Mouse (Mus musculus): Measurements from ENCODE around the gene Slc12a9. TPM values are rescaled to one million over a fixed set of nuclear protein-coding genes. Genes with fewer than 3 reads are reported as not detected.

Slc12a9 gene
- polyA plus RNA-seq, 1 experiment from 2014 or later = 26.8 TPM

GRCm38 (mm10) chr5:137354091-137354490, 20.7 kb upstream of the Slc12a9 start:
- H3K27ac ChIP-seq (replicated peaks) = no peak overlapping the region
- H3K9me3 ChIP-seq (replicated peaks) = no peaks in the 10 kb centered on the region
- WGBS = 92% methylated on average over 17 of the region's 17 CpGs
- H3K4me3 ChIP-seq (replicated peaks) = no peak overlapping the region
- peaks cover 33% of the 10 kb centered on the region for H3K4me1 ChIP-seq
- no peak overlapping the region for H3K4me2 ChIP-seq
- H3K36me3 ChIP-seq = no peaks in the 10 kb centered on the region
- H3K27me3 ChIP-seq (replicated peaks) = peaks cover 20% of the 10 kb centered on the region
- no peak overlapping the region for H3K9ac ChIP-seq (replicated peaks)
- no peak for ATAC-seq (ENCODE audit: low FRiP score)

- Histone ChIP-seq H3K27ac (replicated peaks) (no peak overlapping the region), H3K36me3 (no peaks in the 10 kb centered on the region), H3K4me2 (peak overlapping the region; percentile 94), H3K9ac (replicated peaks) (no peak overlapping the region), H3K27me3 (replicated peaks) (peaks cover 26% of the 10 kb centered on the region), H3K4me3 (replicated peaks) (peak overlapping the region; percentile 54), H3K4me1 (peaks cover 43% of the 10 kb centered on the region), H3K9me3 (replicated peaks) (no peaks in the 10 kb centered on the region)
- no peak for ATAC-seq (ENCODE audit: low FRiP score)
- 26% methylated on average over 16 of the region's 16 CpGs for WGBS
Measured at GRCm38 (mm10) chr5:137352011-137352975, 18.9 kb upstream of the Slc12a9 start.

- Histone ChIP-seq H3K36me3 (no peaks in the 10 kb centered on the region), H3K9ac (replicated peaks) (peak overlapping the region; percentile 68), H3K27me3 (replicated peaks) (peaks cover 26% of the 10 kb centered on the region), H3K27ac (replicated peaks) (peak overlapping the region; percentile 15; the same call in 1 of the 2 replicates), H3K4me3 (replicated peaks) (peak overlapping the region; percentile 54), H3K4me1 (peaks cover 43% of the 10 kb centered on the region), H3K4me2 (peak overlapping the region; percentile 94), H3K9me3 (replicated peaks) (no peaks in the 10 kb centered on the region)
- 13% methylated on average over 4 of the region's 4 CpGs for WGBS
- no peak for ATAC-seq (ENCODE audit: low FRiP score)
Measured at GRCm38 (mm10) chr5:137351394-137351793, 18.0 kb upstream of the Slc12a9 start.

GRCm38 (mm10) chr5:137351058-137351380, 17.6 kb upstream of the Slc12a9 start:
- peak overlapping the region; percentile 15; the same call in 1 of the 2 replicates for H3K27ac ChIP-seq (replicated peaks)

DNA sequence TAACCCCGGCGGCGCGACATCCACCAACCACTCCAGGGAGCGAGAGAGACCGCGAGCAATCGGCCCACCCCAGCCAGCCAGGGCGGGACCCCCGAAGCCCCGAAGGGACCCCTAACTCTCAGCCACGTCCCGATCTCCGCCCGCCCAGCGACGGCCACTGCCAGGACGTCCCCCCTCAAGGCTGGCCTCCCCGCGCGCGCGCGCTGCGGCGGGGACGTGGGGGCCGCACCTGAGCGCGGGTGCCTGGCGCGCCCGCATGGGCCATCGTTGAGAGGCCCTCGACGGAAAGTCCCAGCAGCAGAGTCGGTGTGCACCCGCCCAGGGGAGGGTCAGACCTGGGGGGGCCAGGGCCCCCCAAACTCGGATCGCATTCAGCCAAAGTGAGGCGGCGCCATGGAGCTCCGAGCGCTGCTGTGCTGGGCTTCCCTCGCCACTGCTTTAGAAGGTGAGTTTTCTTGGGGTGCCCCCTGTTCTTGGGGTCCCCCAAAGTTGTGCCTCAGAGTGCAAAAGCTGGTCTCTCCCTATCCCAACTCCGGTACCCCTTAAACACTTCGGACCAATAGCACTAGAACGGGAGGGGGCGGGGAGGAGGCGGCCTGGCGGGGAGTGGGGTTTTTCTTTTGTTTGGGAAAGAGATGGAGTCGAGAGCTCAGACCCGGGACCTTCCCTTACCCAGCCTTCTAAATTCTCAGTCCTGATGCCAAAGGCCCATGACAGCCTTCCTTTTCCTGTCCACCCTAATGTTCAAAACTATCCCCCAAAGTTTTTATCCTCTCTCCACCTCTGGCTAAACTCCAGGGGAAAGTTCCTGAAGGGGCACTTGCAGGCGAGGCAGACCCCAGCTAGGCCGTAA, 17.0 kb upstream of the Slc12a9 start:
- Histone ChIP-seq H3K9ac (replicated peaks) (peak overlapping the region; percentile 68), H3K4me1 (peaks cover 43% of the 10 kb centered on the region), H3K4me2 (peak overlapping the region; percentile 94), H3K4me3 (replicated peaks) (peak overlapping the region; percentile 54), H3K36me3 (no peaks in the 10 kb centered on the region), H3K27ac (replicated peaks) (peak overlapping the region; percentile 79), H3K9me3 (replicated peaks) (no peaks in the 10 kb centered on the region), H3K27me3 (replicated peaks) (peaks cover 26% of the 10 kb centered on the region)
- under 1% methylated on average over 55 of the region's 55 CpGs for WGBS
- peak; percentile 76 for ATAC-seq (ENCODE audit: low FRiP score)

More at GRCm38 (mm10) chr5:137351058-137351380, 17.6 kb upstream of the Slc12a9 start:
- peak overlapping the region; percentile 94 for H3K4me2 ChIP-seq
- no peaks in the 10 kb centered on the region for H3K9me3 ChIP-seq (replicated peaks)
- peak overlapping the region; percentile 54 for H3K4me3 ChIP-seq (replicated peaks)
- peak overlapping the region; percentile 68 for H3K9ac ChIP-seq (replicated peaks)
- H3K36me3 ChIP-seq = no peaks in the 10 kb centered on the region
- ATAC-seq (ENCODE audit: low FRiP score) = no peak
- peaks cover 26% of the 10 kb centered on the region for H3K27me3 ChIP-seq (replicated peaks)
- H3K4me1 ChIP-seq = peaks cover 43% of the 10 kb centered on the region
- 4% methylated on average over 7 of the region's 8 CpGs for WGBS

DNA sequence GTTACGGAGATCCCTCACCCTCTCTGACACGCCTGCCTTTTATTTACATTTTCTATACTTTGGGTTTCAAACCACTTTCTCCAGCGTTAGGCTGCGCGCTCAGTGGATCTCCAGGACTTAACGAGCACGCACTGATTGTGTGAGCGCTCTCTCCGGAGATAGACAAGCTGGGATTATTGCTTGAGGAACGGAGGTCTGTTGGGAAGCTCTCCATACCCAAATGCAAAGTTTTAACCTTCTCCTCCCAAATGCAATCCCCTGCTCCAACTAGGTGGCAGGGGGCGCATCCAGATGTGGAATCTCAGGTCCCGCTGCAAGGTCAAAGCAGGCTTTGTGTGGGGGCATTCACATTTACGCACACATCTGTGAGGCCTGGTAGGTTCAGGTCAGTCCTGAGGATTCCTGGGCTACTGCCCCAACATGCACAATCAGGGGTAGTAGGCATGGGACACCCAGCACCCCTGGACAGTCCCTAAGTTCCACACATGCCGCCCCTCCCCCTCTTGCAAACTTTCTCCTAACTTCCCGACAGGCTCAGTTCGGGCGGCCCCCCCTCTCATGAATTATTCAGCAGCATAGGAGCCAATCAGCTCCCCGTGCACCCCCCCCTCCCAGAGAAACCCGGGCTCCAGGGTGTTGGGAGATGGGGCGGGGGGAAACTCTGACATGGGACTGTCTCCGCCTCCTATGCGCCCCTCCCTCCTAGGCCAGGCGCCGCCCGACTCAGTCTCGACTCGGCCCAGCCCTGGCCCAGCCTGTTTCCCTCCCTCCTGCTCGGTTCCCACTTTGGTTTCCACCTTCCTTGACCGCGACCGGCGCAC, 16.2 kb upstream of the Slc12a9 start, which contains the start of gene Ephb4:
Gene Ephb4, plus strand, starts transcription at position 726 of the 821 bp plus-strand sequence.
- Histone ChIP-seq H3K27me3 (replicated peaks) (peaks cover 26% of the 10 kb centered on the region), H3K9me3 (replicated peaks) (no peaks in the 10 kb centered on the region), H3K4me3 (replicated peaks) (peak within 1 kb of the TSS; percentile 54), H3K9ac (replicated peaks) (peak within 1 kb of the TSS; percentile 68), H3K4me2 (peak within 1 kb of the TSS; percentile 94), H3K27ac (replicated peaks) (peak within 1 kb of the TSS; percentile 79), H3K36me3 (no peaks in the 10 kb centered on the region), H3K4me1 (peaks cover 43% of the 10 kb centered on the region)
- ATAC-seq (ENCODE audit: low FRiP score) = peak; percentile 91
- WGBS = 1% methylated on average over 32 of the region's 32 CpGs

- peak overlapping the region; percentile 70 for H3K27ac ChIP-seq (replicated peaks)
- no peak for ATAC-seq (ENCODE audit: low FRiP score)
- H3K27me3 ChIP-seq (replicated peaks) = peaks cover 26% of the 10 kb centered on the region
- H3K9ac ChIP-seq (replicated peaks) = peak overlapping the region; percentile 68
- H3K4me2 ChIP-seq = peak overlapping the region; percentile 94
- H3K4me3 ChIP-seq (replicated peaks) = peak overlapping the region; percentile 54
- H3K36me3 ChIP-seq = no peaks in the 10 kb centered on the region
- H3K9me3 ChIP-seq (replicated peaks) = no peaks in the 10 kb centered on the region
- peaks cover 43% of the 10 kb centered on the region for H3K4me1 ChIP-seq
- under 1% methylated on average over 33 of the region's 33 CpGs for WGBS
Measured at GRCm38 (mm10) chr5:137348482-137349383, 15.3 kb upstream of the Slc12a9 start.

- no peaks in the 10 kb centered on the region for H3K9me3 ChIP-seq (replicated peaks)
- no peak for ATAC-seq (ENCODE audit: low FRiP score)
- peaks cover 26% of the 10 kb centered on the region for H3K27me3 ChIP-seq (replicated peaks)
- peak overlapping the region; percentile 94; the same call in 1 of the 2 replicates for H3K4me2 ChIP-seq
- WGBS = 34% methylated on average over 7 of the region's 7 CpGs
- H3K9ac ChIP-seq (replicated peaks) = no peak overlapping the region
- no peak overlapping the region for H3K4me3 ChIP-seq (replicated peaks)
- H3K4me1 ChIP-seq = peaks cover 43% of the 10 kb centered on the region
- H3K36me3 ChIP-seq = no peaks in the 10 kb centered on the region
- H3K27ac ChIP-seq (replicated peaks) = 0 out of 2 replicates have a peak overlapping the region, but pooled peaks have one; percentile 28
Measured at GRCm38 (mm10) chr5:137347856-137348255, 14.5 kb upstream of the Slc12a9 start.

DNA sequence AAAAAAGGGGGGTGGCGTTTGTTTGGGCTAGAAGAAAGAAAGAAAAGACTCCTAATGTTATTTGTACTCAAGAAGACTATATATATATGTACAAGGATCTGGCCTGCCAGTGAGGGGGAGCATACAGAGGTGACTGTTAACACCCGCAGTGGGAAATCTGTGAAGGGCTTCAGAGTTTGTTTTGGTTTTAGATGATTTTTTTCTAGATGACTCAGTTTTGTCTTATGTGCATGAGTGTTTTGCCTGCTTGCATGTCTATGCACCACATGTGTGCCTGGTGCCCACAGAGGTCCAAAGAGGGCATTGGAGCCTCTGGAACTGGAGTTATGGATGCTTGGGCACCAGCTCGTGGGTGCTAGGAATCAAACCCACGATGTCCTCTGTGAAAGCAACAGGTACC, 13.6 kb upstream of the Slc12a9 start:
- WGBS = 93% methylated on average over 4 of the region's 4 CpGs
- no peak overlapping the region for H3K9ac ChIP-seq (replicated peaks)
- H3K9me3 ChIP-seq (replicated peaks) = no peaks in the 10 kb centered on the region
- no peak overlapping the region for H3K4me3 ChIP-seq (replicated peaks)
- H3K27me3 ChIP-seq (replicated peaks) = peaks cover 26% of the 10 kb centered on the region
- no peak overlapping the region for H3K27ac ChIP-seq (replicated peaks)
- no peak for ATAC-seq (ENCODE audit: low FRiP score)
- H3K36me3 ChIP-seq = no peaks in the 10 kb centered on the region
- no peak overlapping the region for H3K4me2 ChIP-seq
- peaks cover 35% of the 10 kb centered on the region for H3K4me1 ChIP-seq

- H3K27ac ChIP-seq (replicated peaks) = no peak overlapping the region
- no peak overlapping the region for H3K4me2 ChIP-seq
- no peak for ATAC-seq (ENCODE audit: low FRiP score)
- no peak overlapping the region for H3K9ac ChIP-seq (replicated peaks)
- no peaks in the 10 kb centered on the region for H3K36me3 ChIP-seq
- WGBS = 87% methylated on average over 1 of the region's 1 CpGs
- no peaks in the 10 kb centered on the region for H3K9me3 ChIP-seq (replicated peaks)
- H3K4me3 ChIP-seq (replicated peaks) = no peak overlapping the region
- peaks cover 26% of the 10 kb centered on the region for H3K27me3 ChIP-seq (replicated peaks)
- H3K4me1 ChIP-seq = peaks cover 31% of the 10 kb centered on the region
Measured at GRCm38 (mm10) chr5:137346388-137346787, 13.0 kb upstream of the Slc12a9 start.

Measured in neural tube, embryonic 15.5 days (tissue).